Mouse (Mus musculus) lung, adult 18-20 months (tissue): ENCODE data around the gene Bnc2.

Experiments used
- DNase-seq, 2 experiments: peaks; one replicate each; pipeline ENCODE4 v3.0.0; 2022; ENCODE audit warnings: mixed read lengths in 2 of 2

The Bnc2 gene

DNA sequence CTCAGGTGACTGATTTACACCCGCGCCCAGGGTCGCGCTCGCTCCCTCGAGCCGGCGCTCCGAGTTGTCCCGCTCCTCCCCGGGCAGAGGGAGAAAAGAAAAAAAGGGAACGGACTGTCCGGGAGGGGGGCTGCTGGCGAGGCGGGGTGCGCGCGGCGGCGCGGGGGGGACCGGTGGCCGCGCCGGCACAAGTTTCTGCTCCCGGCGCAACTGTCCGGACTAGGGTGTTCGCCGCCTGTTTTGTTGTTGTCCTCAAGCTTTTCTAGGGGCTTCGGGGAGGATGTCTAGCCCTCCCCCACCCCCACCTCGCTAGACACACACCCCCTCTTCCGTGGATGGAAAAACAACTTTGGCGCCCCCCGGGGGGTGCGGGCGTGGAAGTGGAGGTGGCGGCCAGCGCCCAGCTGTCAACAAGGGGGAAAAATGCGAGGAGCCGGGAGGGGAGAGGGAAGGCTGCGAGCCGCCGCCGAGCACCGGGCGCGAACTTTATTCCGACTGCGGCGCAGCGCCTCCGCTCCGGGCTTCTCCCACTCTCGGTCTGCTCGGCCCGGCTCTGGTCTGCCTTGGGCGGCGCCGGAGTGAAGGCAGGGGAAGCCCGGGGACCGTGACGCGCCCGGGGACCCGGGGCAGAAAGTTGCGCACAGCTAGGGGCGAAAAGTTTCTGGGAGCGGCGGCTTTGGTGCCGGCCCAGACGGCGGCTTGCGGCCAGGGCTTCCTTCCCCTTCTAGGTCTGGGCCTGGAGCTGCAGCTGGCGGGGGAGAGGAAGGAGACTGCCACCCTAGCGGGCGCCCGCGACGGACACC is at the start of gene Bnc2:
Gene Bnc2 (minus strand): TSS at position 105 of the 803 bp plus-strand sequence.
- peak; percentile 20 to 21 for DNase-seq

- no peak for DNase-seq
Observed at GRCm38 (mm10) chr4:84707961-84708360, 32.9 kb upstream of the Bnc2 start.

DNA sequence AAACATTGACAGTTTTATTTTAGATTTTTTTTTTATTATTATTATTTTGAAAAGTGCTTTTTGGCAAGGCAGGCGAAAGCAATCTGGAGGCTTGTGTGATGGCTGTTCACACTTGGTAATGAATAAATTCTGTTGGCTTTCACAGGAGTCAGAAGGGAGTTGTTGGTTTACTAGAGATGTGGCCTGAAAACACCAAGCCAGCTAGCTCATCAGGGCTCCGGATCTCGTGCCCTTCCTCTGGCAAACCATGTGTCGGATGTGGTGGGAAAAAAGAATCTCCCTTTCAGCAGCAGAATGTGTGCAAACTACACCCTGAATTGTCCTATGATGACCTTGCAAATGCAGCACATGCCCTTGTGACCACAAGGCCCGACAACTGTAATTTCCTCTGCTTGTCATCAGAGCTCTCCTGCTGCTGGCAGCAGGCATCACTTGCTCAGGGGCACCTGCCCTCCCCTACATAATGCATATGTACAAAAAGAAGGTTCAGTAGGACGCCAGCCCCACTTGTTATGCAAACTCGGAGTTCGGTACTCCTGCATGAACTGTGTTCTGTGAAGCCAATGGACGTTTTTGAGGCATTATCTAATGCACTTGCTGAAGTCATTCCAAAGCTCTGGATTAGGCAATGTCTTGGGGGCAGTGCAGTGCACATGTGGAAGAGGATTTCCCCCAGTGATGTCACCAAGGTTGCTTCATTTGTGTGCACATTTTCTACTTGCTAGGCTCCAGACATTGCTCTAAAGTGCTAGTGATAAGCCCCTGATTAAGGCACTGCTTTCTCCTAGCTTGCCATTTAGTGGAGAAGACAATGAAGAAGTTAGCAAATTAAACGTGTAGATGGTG is 10.7 kb upstream of the Bnc2 start:
- no peak for DNase-seq

- DNase-seq = no peak
Observed at GRCm38 (mm10) chr4:84685009-84685408, 9.9 kb upstream of the Bnc2 start.

- DNase-seq = no peak
Observed at GRCm38 (mm10) chr4:84675974-84676315, 870 bp upstream of the Bnc2 start.

- DNase-seq = peak; percentile 36 to 37
Observed at GRCm38 (mm10) chr4:84674318-84675170, 531 bp downstream of the Bnc2 start.

DNA sequence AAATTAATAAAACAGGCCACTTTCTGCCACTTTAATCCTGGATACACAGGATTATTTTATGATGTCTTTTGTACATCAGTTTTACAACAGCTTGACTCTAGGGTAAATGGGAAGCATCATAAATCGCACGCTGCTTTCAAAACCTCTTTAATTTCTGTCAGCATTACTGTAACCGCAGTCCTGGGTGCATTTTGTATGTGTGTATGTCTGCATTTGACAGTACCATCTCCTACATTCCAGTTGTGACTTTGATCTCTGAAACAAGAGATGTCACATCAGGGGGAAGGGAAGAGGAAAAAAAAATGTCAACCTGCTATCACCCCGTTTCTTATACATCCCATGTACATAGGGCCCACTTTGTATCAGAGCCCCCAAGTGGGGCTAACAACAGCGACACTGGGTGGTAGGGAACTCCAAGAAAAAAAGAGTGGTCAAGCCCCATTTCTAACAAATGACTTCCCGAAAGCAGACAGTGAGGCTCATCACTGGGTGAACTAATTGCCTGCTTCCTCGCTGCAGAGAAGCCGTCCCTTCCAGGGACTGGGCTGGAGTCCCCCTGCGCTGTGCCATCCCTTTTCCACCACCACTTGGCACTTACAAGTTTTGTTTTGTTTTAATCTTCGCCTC is 1.3 kb downstream of the Bnc2 start:
- no peak for DNase-seq

GRCm38 (mm10) chr4:84672181-84672791 is 2.8 kb downstream of the Bnc2 start:
- peak in 1 of 2 experiments; percentile 18 for DNase-seq

DNA sequence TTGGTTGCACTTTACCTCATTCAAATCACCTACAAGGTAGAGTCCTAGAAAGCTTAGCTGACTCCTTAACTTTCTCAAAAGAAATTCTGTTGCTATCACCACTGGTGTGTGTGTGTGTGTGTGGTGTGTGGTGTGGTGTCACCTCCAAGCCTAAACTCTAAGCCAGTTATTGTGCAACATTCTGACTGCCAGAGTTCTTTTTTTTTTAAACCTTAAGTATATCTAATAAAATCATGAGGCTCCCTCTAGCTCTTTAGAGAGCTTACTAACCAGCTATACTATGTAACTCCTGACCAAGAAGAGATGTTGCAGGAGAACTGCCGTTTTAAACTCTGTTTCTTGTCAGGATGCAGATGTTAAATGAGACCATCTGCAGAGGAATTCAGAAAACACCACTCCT is 4.1 kb downstream of the Bnc2 start:
- no peak for DNase-seq

DNA sequence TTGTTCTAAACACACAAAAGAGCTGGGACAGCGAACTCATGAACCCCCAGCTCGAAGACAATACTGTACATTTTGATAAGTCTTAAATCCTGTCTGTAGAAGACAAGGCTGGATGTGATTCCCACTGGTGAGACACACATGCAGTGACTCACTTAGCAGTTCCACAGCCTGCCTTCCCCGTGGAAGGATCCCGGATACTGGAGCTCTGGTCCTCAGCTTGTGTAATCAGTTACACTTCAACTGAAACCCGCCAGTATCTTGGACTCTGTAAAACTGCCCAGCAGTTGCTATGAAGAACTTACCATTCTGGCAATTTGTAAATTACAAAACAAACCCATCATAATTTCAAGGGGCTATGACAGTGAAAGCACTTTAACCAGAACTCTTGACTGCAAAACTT is 5.4 kb downstream of the Bnc2 start:
- DNase-seq = no peak

GRCm38 (mm10) chr4:84668949-84669605 is 6.0 kb downstream of the Bnc2 start:
- DNase-seq = no peak

DNA sequence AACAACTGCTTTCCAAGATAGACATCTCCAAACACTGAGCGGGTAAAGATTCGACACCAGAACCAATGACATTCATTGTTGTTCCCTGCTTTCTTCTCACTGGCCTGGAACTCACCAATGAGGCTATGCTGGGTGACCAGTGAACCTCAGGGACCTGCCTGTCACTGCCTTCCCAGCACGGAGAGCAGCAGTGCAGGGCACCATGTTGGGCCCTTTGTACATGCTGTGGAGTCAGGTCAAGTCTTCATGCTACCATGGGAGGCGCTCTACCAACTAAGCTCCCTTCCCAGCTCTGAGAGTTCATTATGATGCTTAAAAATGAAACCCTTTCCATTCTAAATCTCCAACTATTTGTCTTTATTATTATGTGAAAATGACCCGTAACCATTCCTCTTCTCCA is 6.8 kb downstream of the Bnc2 start:
- no peak for DNase-seq

GRCm38 (mm10) chr4:84662228-84663065 is 12.6 kb downstream of the Bnc2 start:
- DNase-seq = no peak

GRCm38 (mm10) chr4:84661341-84661740 is 13.7 kb downstream of the Bnc2 start:
- DNase-seq = no peak

DNA sequence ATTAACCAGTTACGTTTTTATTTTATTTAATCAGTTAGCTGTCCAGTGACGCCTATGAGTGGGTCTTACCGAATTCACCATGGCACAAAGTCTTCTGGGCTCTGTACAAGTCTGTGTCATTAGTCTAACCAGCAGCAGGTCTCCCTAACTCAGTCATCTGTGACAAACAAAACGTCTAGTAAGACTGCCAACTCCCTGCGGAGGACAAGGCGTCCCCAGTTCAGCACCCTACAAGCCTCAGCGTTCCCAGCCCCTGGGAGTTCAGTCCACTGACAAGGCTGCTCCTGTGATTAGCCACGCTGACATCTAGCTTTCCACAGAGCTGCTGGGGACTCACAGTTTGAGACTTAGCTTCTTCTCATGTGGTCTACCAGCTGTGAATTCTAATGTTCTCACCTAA is 23.3 kb downstream of the Bnc2 start:
- no peak for DNase-seq

DNA sequence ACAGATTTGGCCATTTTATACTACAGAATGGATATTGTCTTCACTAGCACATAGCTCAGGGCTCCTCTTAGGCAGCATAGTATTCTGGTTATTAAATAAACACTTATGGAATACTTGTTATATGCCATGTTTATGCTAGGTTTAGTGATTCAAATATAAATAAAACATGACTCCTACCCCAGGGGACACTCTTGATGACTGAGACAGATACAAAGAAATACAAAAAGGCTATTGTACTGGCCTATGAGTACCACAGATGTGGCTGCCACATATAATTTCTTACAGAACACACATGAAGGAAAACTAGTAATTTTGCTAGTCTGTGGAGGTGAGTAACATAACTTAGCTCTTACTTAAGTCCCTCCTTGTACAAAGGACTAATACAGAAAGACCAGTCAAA is 28.5 kb downstream of the Bnc2 start:
- DNase-seq = no peak

- DNase-seq = no peak
Observed at GRCm38 (mm10) chr4:84639166-84639565, 35.9 kb downstream of the Bnc2 start.

- DNase-seq = peak in 1 of 2 experiments; percentile 21
Observed at GRCm38 (mm10) chr4:84637641-84638040, 37.4 kb downstream of the Bnc2 start.

DNA sequence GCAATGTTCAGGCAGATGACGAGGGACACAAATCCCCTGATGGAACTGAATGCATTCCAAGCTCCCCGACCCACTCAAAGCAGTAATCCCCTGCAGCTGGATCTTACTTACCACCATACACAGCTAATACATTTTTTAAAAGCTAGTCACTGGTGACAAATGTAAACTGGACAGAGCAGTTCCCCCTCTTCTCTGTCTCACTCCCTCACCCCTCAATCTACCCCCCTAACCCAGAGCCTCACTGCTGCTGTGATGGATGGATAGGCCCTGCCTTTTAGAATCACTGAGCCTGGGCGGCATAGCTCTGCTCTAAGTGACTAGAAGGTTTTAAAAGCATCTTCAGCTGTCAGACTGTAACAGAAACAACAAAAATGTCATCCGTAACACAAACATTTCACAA is 40.3 kb downstream of the Bnc2 start:
- DNase-seq = no peak

GRCm38 (mm10) chr4:84633991-84634390 is 41.1 kb downstream of the Bnc2 start:
- DNase-seq = peak in 1 of 2 experiments; percentile 9
